Mouse (Mus musculus) erythroblast, embryonic 14.5 days (primary cell): Measurements from ENCODE around the gene Gm9195.

ENCODE experiments used
- GATA1 ChIP-seq: IDR thresholded peaks from 2 replicates; pipeline ENCODE4 v1.6.1; 2012; ENCODE audit warnings: low read length, inconsistent platforms, mixed read lengths
- TAL1 ChIP-seq: IDR thresholded peaks from 3 replicates; pipeline ENCODE4 v1.6.1; 2012; ENCODE audit warnings: low read length, inconsistent platforms, mixed read lengths

DNA sequence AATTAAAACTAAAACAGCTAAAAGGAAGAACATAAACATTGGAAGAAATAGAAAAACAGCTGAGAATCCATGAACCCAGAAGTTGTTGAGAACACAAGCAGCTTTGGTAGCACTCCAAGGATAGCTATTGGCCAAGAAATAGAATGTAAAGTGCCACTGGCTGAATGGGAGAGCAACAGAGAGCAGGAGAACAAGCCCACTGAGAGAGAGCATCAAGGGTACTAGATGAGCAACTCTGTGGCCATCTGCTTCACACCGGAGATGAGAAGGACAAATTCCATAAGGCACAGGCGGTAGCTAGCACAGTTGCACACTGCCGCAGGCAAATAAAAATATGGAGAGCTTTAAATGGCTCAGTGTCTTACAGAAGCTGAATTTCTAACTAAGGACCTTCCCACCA lies 1.3 kb downstream of the Gm9195 start:
- TF ChIP-seq TAL1 (no peak), GATA1 (no peak)
